12 mouse cellular contexts compared by ENCODE assay signal in the genomic region with DNA sequence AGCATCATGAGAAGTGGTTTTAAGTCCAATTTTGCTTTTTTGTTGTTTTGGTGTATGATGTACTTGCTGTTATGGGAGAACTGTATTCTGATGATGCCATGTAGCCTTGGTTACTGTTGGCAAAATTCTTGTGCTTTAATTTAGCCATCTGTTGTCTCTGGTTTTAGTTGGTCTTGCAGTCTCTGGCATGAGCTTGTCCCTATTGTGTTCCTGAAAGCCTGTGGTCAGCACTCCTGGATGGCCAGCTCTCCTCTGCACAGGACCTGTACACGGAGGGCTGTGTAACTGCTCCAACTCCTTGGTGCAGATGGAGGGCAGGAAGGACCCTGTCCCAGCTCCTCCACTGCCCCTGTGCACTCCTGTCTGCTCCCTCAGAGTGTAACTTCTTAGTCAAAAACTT.
"Had no signal": no experiment of that assay in that cellular context is flagged by ENCODE, and none has a peak within 500 bp of the region (broad histone marks: within the 10 kb centered on the region; RNA-seq: fewer than 3 reads in every experiment).

No protein-coding gene starts in this region.

- DNase-seq: kidney, adult 8-10 months; kidney, postnatal 10 days; kidney, postnatal 36 days; liver; lung, adult 18-20 months; lung, postnatal 10 days; lung, postnatal 36 days; right cerebral cortex, adult 18-20 months; right cerebral cortex, postnatal 14 days; right cerebral cortex, postnatal 4 days; thymus, adult 18-20 months; thymus, postnatal 4 days had no signal
